Comparison of ENCODE assay signal across 8 mouse cellular contexts in genomic region chr2:26091771-26092393, GRCm38 (mm10). TPM values are rescaled to one million over a fixed set of nuclear protein-coding genes. Genes with fewer than 3 reads are reported as not detected.
DNase-seq lines count a peak whose midpoint lies in the region; ATAC-seq lines count a peak whose summit lies in the region.

No protein-coding gene starts in this region.

- no peaks in the 10 kb centered on the region for H3K9me3 ChIP-seq in kidney, embryonic 15.5 days (replicated peaks)
- H3K9me3 ChIP-seq in liver, embryonic 16.5 days (replicated peaks; ENCODE audit: control insufficient read depth, low read length), result no peaks in the 10 kb centered on the region

- no peak for DNase-seq in kidney, adult 11 months
- peak; percentile 66 for DNase-seq in cerebellum, adult 9-11 months
- peak; percentile 69 to 70 for DNase-seq in frontal cortex, postnatal 14 days (ENCODE audit: low spot score in 2 of 2)
- peak; percentile 74 for DNase-seq in layer of hippocampus, adult 11-12 months (ENCODE audit: low spot score)
- DNase-seq in retina, postnatal 1 day, result peak; percentile 67
- DNase-seq in thymus, postnatal 0 days (ENCODE audit: low spot score), result no peak

- peak overlapping the region; percentile 98 for H3K4me2 ChIP-seq in kidney, embryonic 15.5 days
- peak overlapping the region; percentile 49 for H3K4me2 ChIP-seq in liver, embryonic 16.5 days (ENCODE audit: low read depth, low read length)

- peaks cover 29% of the 10 kb centered on the region for H3K4me1 ChIP-seq in kidney, embryonic 15.5 days
- peaks cover 28% of the 10 kb centered on the region for H3K4me1 ChIP-seq in liver, embryonic 16.5 days (ENCODE audit: control insufficient read depth, low read depth, low read length)

- peaks cover 27% of the 10 kb centered on the region for H3K27me3 ChIP-seq in kidney, embryonic 15.5 days
- H3K27me3 ChIP-seq in liver, embryonic 16.5 days (ENCODE audit: control insufficient read depth, insufficient read depth, low read depth, low read length), result peaks cover 44% of the 10 kb centered on the region

- peak overlapping the region; percentile 58 for H3K9ac ChIP-seq in kidney, embryonic 15.5 days
- 0 out of 2 replicates have a peak overlapping the region, but pooled peaks have one; percentile 15 for H3K9ac ChIP-seq in liver, embryonic 16.5 days (ENCODE audit: low read depth, low read length)

- no peaks in the 10 kb centered on the region for H3K36me3 ChIP-seq in kidney, embryonic 15.5 days
- H3K36me3 ChIP-seq in liver, embryonic 16.5 days (ENCODE audit: control insufficient read depth, insufficient read depth), result no peaks in the 10 kb centered on the region

- peak overlapping the region; percentile 62 for H3K4me3 ChIP-seq in kidney, embryonic 15.5 days (replicated peaks)
- H3K4me3 ChIP-seq in liver, embryonic 16.5 days (ENCODE audit: low read depth, low read length), result peak overlapping the region; percentile 44

- H3K27ac ChIP-seq in kidney, embryonic 15.5 days, result peak overlapping the region; percentile 79
- H3K27ac ChIP-seq in liver, embryonic 16.5 days (ENCODE audit: low read length), result no peak overlapping the region

- 1% methylated on average over 24 of the region's 24 CpGs for WGBS in kidney, embryonic 15.5 days
- 3% methylated on average over 24 of the region's 24 CpGs for WGBS in liver, embryonic 16.5 days (ENCODE audit: insufficient replicate concordance)

- peak; percentile 47; the same call in 1 of the 2 replicates for ATAC-seq in kidney, embryonic 15.5 days (replicated peaks; ENCODE audit: low FRiP score)
- ATAC-seq in liver, embryonic 16.5 days (ENCODE audit: low read depth), result no peak

RNA-seq across cellular contexts. Expression of gene Nacc2, which starts 31.1 kb away (rescaled TPM):
- 8.7 and 10.5 TPM in 2 replicates for polyA plus RNA-seq in kidney, embryonic 15.5 days (2015; fragmentation: Nextera tagmentation; extraction: Ambion mirVana)
- 3.9 and 6.4 TPM in 2 replicates for polyA plus RNA-seq in liver, embryonic 16.5 days (2015; fragmentation: Nextera tagmentation; extraction: Ambion mirVana)
- 2.2 and 2.8 TPM in 2 replicates for polyA plus RNA-seq in thymus, postnatal 0 days (2015; fragmentation: Nextera tagmentation; extraction: Ambion mirVana)

Comparison
In these comparisons a context has a peak if more than half of its experiments do, and no peak if none do; other contexts are left out.
1. DNase-seq: peak in cerebellum, adult 9-11 months (single experiment), frontal cortex, postnatal 14 days (2 of 2), layer of hippocampus, adult 11-12 months (single experiment) and retina, postnatal 1 day (single experiment); none in kidney, adult 11 months (single experiment) and thymus, postnatal 0 days (single experiment).